Mouse (Mus musculus) E14TG2a.4 (cell line): ENCODE measurements at regions not wholly inside any gene's neighbourhood (a gene's known extent, or its start where the extent isn't known, plus 50 kb on each side); places are given as distances from the start of the nearest gene placed in this dataset.

Experiments used
- H3K27me3 ChIP-seq: 2 replicates; pipeline ENCODE4 v1.6.1; 2014; ENCODE audit warnings: low read length, control low read depth; ENCODE audit not compliant: insufficient read depth
- H3K36me3 ChIP-seq: 2 replicates; pipeline ENCODE4 v1.6.1; 2014; ENCODE audit warnings: low read length, control low read depth; ENCODE audit not compliant: insufficient read depth
- H3K4me1 ChIP-seq: replicated peaks from 2 replicates; pipeline ENCODE4 v1.6.1; 2014; ENCODE audit warnings: low read depth, low read length, control low read depth
- H3K4me3 ChIP-seq: replicated peaks from 2 replicates; pipeline ENCODE4 v1.5.1; 2014; ENCODE audit warnings: mild to moderate bottlenecking, low read length
- H3K9me3 ChIP-seq: 2 replicates; pipeline ENCODE4 v1.6.1; 2014; ENCODE audit warnings: low read length, control low read depth
- CTCF ChIP-seq: conservative IDR thresholded peaks from 2 replicates; pipeline ENCODE4 v1.5.1; 2014; ENCODE audit warnings: low read length
- NANOG ChIP-seq: IDR thresholded peaks from 2 replicates; pipeline ENCODE4 v1.6.1; 2014; ENCODE audit warnings: borderline replicate concordance, low read length, mixed read lengths
- POU5F1 ChIP-seq: IDR thresholded peaks from 2 replicates; pipeline ENCODE4 v1.6.1; 2014; ENCODE audit warnings: low read length, borderline replicate concordance

GRCm38 (mm10) chr9:30824056-30824625 lies 98.1 kb downstream of the Adamts15 start:
- no peaks in the 10 kb centered on the region for H3K27me3 ChIP-seq
- H3K9me3 ChIP-seq, result no peaks in the 10 kb centered on the region
- no peaks in the 10 kb centered on the region for H3K4me1 ChIP-seq
- TF ChIP-seq NANOG (no peak), POU5F1 (no peak), CTCF (no peak)
- no peaks in the 10 kb centered on the region for H3K36me3 ChIP-seq
- H3K4me3 ChIP-seq, result no peak overlapping the region

- no peaks in the 10 kb centered on the region for H3K36me3 ChIP-seq
- TF ChIP-seq NANOG (no peak), CTCF (no peak), POU5F1 (no peak)
- no peaks in the 10 kb centered on the region for H3K4me1 ChIP-seq
- H3K9me3 ChIP-seq, result no peaks in the 10 kb centered on the region
- no peaks in the 10 kb centered on the region for H3K27me3 ChIP-seq
- H3K4me3 ChIP-seq, result no peak overlapping the region
These were observed 101.4 kb downstream of the Adamts15 start for GRCm38 (mm10) chr9:30820806-30821375.

- TF ChIP-seq CTCF (no peak), POU5F1 (no peak), NANOG (no peak)
- Histone ChIP-seq H3K9me3 (no peaks in the 10 kb centered on the region), H3K4me1 (no peaks in the 10 kb centered on the region), H3K4me3 (no peak overlapping the region), H3K27me3 (no peaks in the 10 kb centered on the region), H3K36me3 (no peaks in the 10 kb centered on the region)
These were observed 109.0 kb downstream of the Adamts15 start for GRCm38 (mm10) chr9:30813246-30813645.

GRCm38 (mm10) chr9:30810843-30811242 lies 111.4 kb downstream of the Adamts15 start:
- H3K9me3 ChIP-seq, result no peaks in the 10 kb centered on the region
- no peak overlapping the region for H3K4me3 ChIP-seq
- no peaks in the 10 kb centered on the region for H3K36me3 ChIP-seq
- TF ChIP-seq CTCF, result no peak
- no peak for TF ChIP-seq NANOG
- no peak for TF ChIP-seq POU5F1
- no peaks in the 10 kb centered on the region for H3K4me1 ChIP-seq
- no peaks in the 10 kb centered on the region for H3K27me3 ChIP-seq

- H3K9me3 ChIP-seq, result no peaks in the 10 kb centered on the region
- H3K4me1 ChIP-seq, result no peaks in the 10 kb centered on the region
- no peaks in the 10 kb centered on the region for H3K36me3 ChIP-seq
- TF ChIP-seq POU5F1, result no peak
- no peak for TF ChIP-seq NANOG
- no peak for TF ChIP-seq CTCF
- no peaks in the 10 kb centered on the region for H3K27me3 ChIP-seq
- H3K4me3 ChIP-seq, result no peak overlapping the region
These were observed 112.0 kb downstream of the Adamts15 start for GRCm38 (mm10) chr9:30810290-30810689.

GRCm38 (mm10) chr9:30808863-30809491 lies 113.3 kb downstream of the Adamts15 start:
- Histone ChIP-seq H3K27me3 (no peaks in the 10 kb centered on the region), H3K4me3 (no peak overlapping the region), H3K9me3 (no peaks in the 10 kb centered on the region), H3K4me1 (no peaks in the 10 kb centered on the region), H3K36me3 (no peaks in the 10 kb centered on the region)
- TF ChIP-seq CTCF, result no peak
- no peak for TF ChIP-seq NANOG
- TF ChIP-seq POU5F1, result no peak

- TF ChIP-seq CTCF (no peak), NANOG (no peak), POU5F1 (no peak)
- no peaks in the 10 kb centered on the region for H3K36me3 ChIP-seq
- no peaks in the 10 kb centered on the region for H3K9me3 ChIP-seq
- H3K4me1 ChIP-seq, result no peaks in the 10 kb centered on the region
- no peaks in the 10 kb centered on the region for H3K27me3 ChIP-seq
- no peak overlapping the region for H3K4me3 ChIP-seq
These were observed 118.3 kb downstream of the Adamts15 start for GRCm38 (mm10) chr9:30803755-30804532.

GRCm38 (mm10) chr9:30802826-30803225 lies 119.4 kb downstream of the Adamts15 start:
- Histone ChIP-seq H3K9me3 (no peaks in the 10 kb centered on the region), H3K4me1 (no peaks in the 10 kb centered on the region), H3K36me3 (no peaks in the 10 kb centered on the region), H3K27me3 (no peaks in the 10 kb centered on the region), H3K4me3 (no peak overlapping the region)
- TF ChIP-seq NANOG, result no peak
- no peak for TF ChIP-seq CTCF
- TF ChIP-seq POU5F1, result no peak
